Mouse (Mus musculus) ZHBTc4 (cell line): ENCODE measurements around the gene Foxc2.

Source experiments
- DNase-seq: peaks from one replicate; pipeline ENCODE4 v3.0.0-alpha.2; 2011; ENCODE audit warnings: low read depth, low spot score

Gene Foxc2

GRCm38 (mm10) chr8:121086004-121086900 is 29.7 kb upstream of the Foxc2 start:
- no peak for DNase-seq

- no peak for DNase-seq
Measured at GRCm38 (mm10) chr8:121088281-121088680, 27.7 kb upstream of the Foxc2 start.

- no peak for DNase-seq
Measured at GRCm38 (mm10) chr8:121088871-121089630, 26.9 kb upstream of the Foxc2 start.

GRCm38 (mm10) chr8:121089631-121090380 is 26.2 kb upstream of the Foxc2 start:
- peak; percentile 52 for DNase-seq

- no peak for DNase-seq
Measured at GRCm38 (mm10) chr8:121090716-121091115, 25.3 kb upstream of the Foxc2 start.

- no peak for DNase-seq
Measured at GRCm38 (mm10) chr8:121092141-121092540, 23.8 kb upstream of the Foxc2 start.

- peak; percentile 87 for DNase-seq
Measured at GRCm38 (mm10) chr8:121092627-121093026, 23.3 kb upstream of the Foxc2 start.

- no peak for DNase-seq
Measured at GRCm38 (mm10) chr8:121093496-121093895, 22.5 kb upstream of the Foxc2 start.

GRCm38 (mm10) chr8:121104049-121104818 is 11.7 kb upstream of the Foxc2 start:
- DNase-seq = peak; percentile 86

GRCm38 (mm10) chr8:121107668-121108656 is 8.0 kb upstream of the Foxc2 start, which contains the start of gene Mthfsd:
Gene Mthfsd (minus strand): TSS chr8:121108392.
- peak; percentile 97 for DNase-seq

- no peak for DNase-seq
Measured at GRCm38 (mm10) chr8:121108657-121109056, 7.3 kb upstream of the Foxc2 start.

- no peak for DNase-seq
Measured at GRCm38 (mm10) chr8:121111145-121111907, 4.6 kb upstream of the Foxc2 start.

- DNase-seq = peak; percentile 95
Measured at GRCm38 (mm10) chr8:121113261-121113660, 2.7 kb upstream of the Foxc2 start.

- no peak for DNase-seq
Measured at GRCm38 (mm10) chr8:121115136-121115535, 835 bp upstream of the Foxc2 start.

GRCm38 (mm10) chr8:121116591-121117185 is 717 bp downstream of the Foxc2 start:
- DNase-seq = peak; percentile 77

GRCm38 (mm10) chr8:121117186-121117651 is 1.2 kb downstream of the Foxc2 start:
- DNase-seq = peak; percentile 63

- DNase-seq = peak; percentile 44
Measured at GRCm38 (mm10) chr8:121117906-121118305, 1.9 kb downstream of the Foxc2 start.

GRCm38 (mm10) chr8:121118634-121119420 is 2.9 kb downstream of the Foxc2 start:
- DNase-seq = no peak
